Mouse (Mus musculus) spleen, adult 2 months (tissue): Measurements from ENCODE around the gene Igsf11.

ENCODE experiments used
- CTCF ChIP-seq: fragments of 200-500 bp; IDR thresholded peaks from 2 replicates; pipeline ENCODE4 v1.5.1; 2011; ENCODE audit warnings: mild to moderate bottlenecking, inconsistent platforms; ENCODE audit not compliant: insufficient read depth, insufficient read length, insufficient replicate concordance; ENCODE audit errors: extremely low read depth
- POLR2A ChIP-seq: fragments of 200-500 bp; IDR thresholded peaks from 2 replicates; pipeline ENCODE4 v1.6.1; 2011; ENCODE audit warnings: low read depth, low read length, inconsistent platforms

- TF ChIP-seq POLR2A (no peak), CTCF (no peak)
These were observed 11.7 kb downstream of the Igsf11 start for GRCm38 (mm10) chr16:38904202-38904601.
